Mouse (Mus musculus) kidney, postnatal 0 days (tissue): ENCODE measurements at regions not wholly inside any gene's neighbourhood (a gene's known extent, or its start where the extent isn't known, plus 50 kb on each side); places are given as distances from the start of the nearest gene placed in this dataset.

ENCODE experiments used
- ATAC-seq: fragments of 200-750 bp; cut with Nextera tagmentation; replicated peaks from 2 replicates; pipeline ENCODE4 v1.8.0; 2017; ENCODE audit warnings: low read depth, moderate number of reproducible peaks, moderate TSS enrichment, moderate library complexity; ENCODE audit not compliant: low FRiP score
- DNase-seq: peaks from one replicate; pipeline ENCODE4 v3.0.0-alpha.2; 2016; ENCODE audit warnings: low spot score
- H3K27ac ChIP-seq: fragments of 300-500 bp; sonication (generic); 2 replicates; pipeline ENCODE4 v1.5.1; 2014; ENCODE audit warnings: mild to moderate bottlenecking
- H3K27me3 ChIP-seq: fragments of 300-500 bp; sonication (generic); 2 replicates; pipeline ENCODE4 v1.6.1; 2014; ENCODE audit warnings: low read length, mixed read lengths; ENCODE audit not compliant: insufficient read depth
- H3K36me3 ChIP-seq: fragments of 300-500 bp; sonication (generic); 2 replicates; pipeline ENCODE4 v1.6.1; 2014; ENCODE audit warnings: low read length, mixed read lengths; ENCODE audit not compliant: insufficient read depth
- H3K4me1 ChIP-seq: fragments of 300-500 bp; sonication (generic); replicated peaks from 2 replicates; pipeline ENCODE4 v1.6.1; 2014; ENCODE audit warnings: antibody characterized with exemption, low read length, mixed read lengths; ENCODE audit not compliant: insufficient read depth
- H3K4me2 ChIP-seq: fragments of 300-500 bp; sonication (generic); 2 replicates; pipeline ENCODE4 v1.6.1; 2014; ENCODE audit warnings: mild to moderate bottlenecking, low read length, moderate library complexity, mixed read lengths
- H3K4me3 ChIP-seq: fragments of 300-500 bp; sonication (generic); replicated peaks from 2 replicates; pipeline ENCODE4 v1.5.1; 2014; ENCODE audit warnings: low read depth, low read length
- H3K9ac ChIP-seq: fragments of 300-500 bp; sonication (generic); 2 replicates; pipeline ENCODE4 v1.6.1; 2014; ENCODE audit warnings: low read depth, low read length
- H3K9me3 ChIP-seq: fragments of 300-500 bp; sonication (generic); replicated peaks from 2 replicates; pipeline ENCODE4 v1.6.1; 2016; ENCODE audit warnings: low read length, inconsistent platforms, mixed read lengths
- CTCF ChIP-seq: IDR thresholded peaks from 2 replicates; pipeline ENCODE4 v1.5.1; 2016; ENCODE audit warnings: antibody characterized with exemption, low read depth, mild to moderate bottlenecking, moderate library complexity
- WGBS: fragments of 180-500 bp; shearing (Covaris S2); extraction: QIAGEN DNeasy Blood & Tissue Kit; methylation state at CpG from one replicate; pipeline ENCODE4 v1.1.7; 2014; 5-methylcytosine and 5-hydroxymethylcytosine counted together

GRCm38 (mm10) chr8:126763600-126763999 is 169.8 kb upstream of the Irf2bp2 start:
- Histone ChIP-seq H3K4me1 (no peaks in the 10 kb centered on the region), H3K9me3 (no peaks in the 10 kb centered on the region), H3K4me3 (no peak overlapping the region), H3K36me3 (no peaks in the 10 kb centered on the region), H3K9ac (no peak overlapping the region), H3K27ac (no peak overlapping the region), H3K27me3 (no peaks in the 10 kb centered on the region), H3K4me2 (no peak overlapping the region)
- ATAC-seq (no peak), DNase-seq (no peak)
- TF ChIP-seq CTCF, result no peak
- 73% methylated on average over 7 of the region's 7 CpGs for WGBS

- no peak for ATAC-seq
- Histone ChIP-seq H3K9ac (no peak overlapping the region), H3K4me1 (peaks cover 3% of the 10 kb centered on the region; the same call in 1 of the 2 replicates), H3K4me3 (no peak overlapping the region), H3K27ac (no peak overlapping the region), H3K36me3 (no peaks in the 10 kb centered on the region), H3K9me3 (no peaks in the 10 kb centered on the region), H3K27me3 (no peaks in the 10 kb centered on the region), H3K4me2 (no peak overlapping the region)
- no peak for DNase-seq
- 53% methylated on average over 7 of the region's 7 CpGs for WGBS
- TF ChIP-seq CTCF, result no peak
Measured at GRCm38 (mm10) chr8:126759711-126760110, 165.9 kb upstream of the Irf2bp2 start.

- Histone ChIP-seq H3K36me3 (no peaks in the 10 kb centered on the region), H3K27ac (no peak overlapping the region), H3K4me3 (no peak overlapping the region), H3K4me2 (no peak overlapping the region), H3K4me1 (peaks cover 3% of the 10 kb centered on the region; the same call in 1 of the 2 replicates), H3K27me3 (no peaks in the 10 kb centered on the region), H3K9ac (no peak overlapping the region), H3K9me3 (no peaks in the 10 kb centered on the region)
- WGBS, result 88% methylated on average over 4 of the region's 4 CpGs
- DNase-seq, result no peak
- no peak for TF ChIP-seq CTCF
- no peak for ATAC-seq
Measured at GRCm38 (mm10) chr8:126758951-126759350, 165.2 kb upstream of the Irf2bp2 start.

GRCm38 (mm10) chr8:126757951-126758757 is 164.4 kb upstream of the Irf2bp2 start:
- DNase-seq, result peak; percentile 61
- Histone ChIP-seq H3K4me3 (no peak overlapping the region), H3K4me2 (no peak overlapping the region), H3K27ac (peak overlapping the region; percentile 47), H3K9ac (no peak overlapping the region), H3K36me3 (no peaks in the 10 kb centered on the region), H3K9me3 (no peaks in the 10 kb centered on the region), H3K27me3 (no peaks in the 10 kb centered on the region), H3K4me1 (peaks cover 3% of the 10 kb centered on the region; the same call in 1 of the 2 replicates)
- WGBS, result 64% methylated on average over 12 of the region's 12 CpGs
- TF ChIP-seq CTCF, result peak; percentile 46; the same call in 1 of the 2 replicates
- no peak for ATAC-seq

GRCm38 (mm10) chr8:126756300-126757097 is 162.7 kb upstream of the Irf2bp2 start:
- H3K9me3 ChIP-seq, result no peaks in the 10 kb centered on the region
- peaks cover 3% of the 10 kb centered on the region; the same call in 1 of the 2 replicates for H3K4me1 ChIP-seq
- H3K36me3 ChIP-seq, result no peaks in the 10 kb centered on the region
- H3K4me2 ChIP-seq, result no peak overlapping the region
- no peak overlapping the region for H3K27ac ChIP-seq
- no peaks in the 10 kb centered on the region for H3K27me3 ChIP-seq
- 80% methylated on average over 8 of the region's 8 CpGs for WGBS
- H3K9ac ChIP-seq, result no peak overlapping the region
- ATAC-seq (no peak), DNase-seq (no peak)
- no peak overlapping the region for H3K4me3 ChIP-seq
- TF ChIP-seq CTCF, result no peak

GRCm38 (mm10) chr8:126755669-126756068 is 161.9 kb upstream of the Irf2bp2 start:
- H3K27ac ChIP-seq, result no peak overlapping the region
- no peak overlapping the region for H3K4me3 ChIP-seq
- no peaks in the 10 kb centered on the region for H3K9me3 ChIP-seq
- ATAC-seq, result no peak
- no peaks in the 10 kb centered on the region for H3K27me3 ChIP-seq
- WGBS, result 78% methylated on average over 5 of the region's 5 CpGs
- no peak for DNase-seq
- no peaks in the 10 kb centered on the region for H3K36me3 ChIP-seq
- no peak overlapping the region for H3K4me2 ChIP-seq
- no peak for TF ChIP-seq CTCF
- no peak overlapping the region for H3K9ac ChIP-seq
- peaks cover 3% of the 10 kb centered on the region; the same call in 1 of the 2 replicates for H3K4me1 ChIP-seq
